Mouse (Mus musculus) gastrocnemius, adult 2 months (tissue): ENCODE results near the gene Galns. TPM values are rescaled to one million over a fixed set of nuclear protein-coding genes. Genes with fewer than 3 reads are reported as not detected.

Experiments
- DNase-seq: peaks from one replicate; pipeline ENCODE4 v3.0.0; 2022
- H3K27ac ChIP-seq: fragments of 200-600 bp; 2 replicates; pipeline ENCODE4 v1.8.1; 2022; ENCODE audit warnings: mild to moderate bottlenecking
- H3K4me3 ChIP-seq: fragments of 200-600 bp; 2 replicates; pipeline ENCODE4 v1.8.1; 2022; ENCODE audit warnings: mild to moderate bottlenecking, moderate library complexity
- CTCF ChIP-seq: fragments of 200-600 bp; IDR thresholded peaks from 2 replicates; pipeline ENCODE4 v1.8.1; 2022; ENCODE audit warnings: antibody characterized with exemption, mild to moderate bottlenecking, moderate library complexity
- intact Hi-C: fragments of 180-260 bp; cut with DNase I; formaldehyde crosslinking; loops from one replicate; pipeline ENCODE4 v1.15.1; 2025
- long read RNA-seq, 2 experiments: library from polyadenylated mRNA; stranded (forward); transcript quantifications; one replicate each; pipeline ENCODE4 v2.0.0; 2021
- total RNA-seq, 2 experiments: library from RNA; stranded (reverse); gene quantifications; 2 replicates each; pipeline ENCODE4 v1.2.3; 2021

The Galns gene
- total RNA-seq: 1 to 10 TPM; 1.0 to 1.1 TPM
- long read RNA-seq, experiment 1, partial matches to known transcripts: 1 of 1 reads
- long read RNA-seq, experiment 1, other reads (novel, unspliced or antisense): 0 of 1 reads
- long read RNA-seq, experiment 2, partial matches to known transcripts: 0 of 1 reads
- long read RNA-seq, experiment 2, other reads (novel, unspliced or antisense): 0 of 1 reads

- intact Hi-C loops: no loop called here
- TF ChIP-seq CTCF: peak; percentile 48
These were observed at the start of gene Galns, which contains the start of gene Trappc2l for GRCm38 (mm10) chr8:122611295-122612133. Gene Galns, minus strand, starts transcription at chr8:122611463. Gene Trappc2l, plus strand, starts transcription at chr8:122611640.

DNA sequence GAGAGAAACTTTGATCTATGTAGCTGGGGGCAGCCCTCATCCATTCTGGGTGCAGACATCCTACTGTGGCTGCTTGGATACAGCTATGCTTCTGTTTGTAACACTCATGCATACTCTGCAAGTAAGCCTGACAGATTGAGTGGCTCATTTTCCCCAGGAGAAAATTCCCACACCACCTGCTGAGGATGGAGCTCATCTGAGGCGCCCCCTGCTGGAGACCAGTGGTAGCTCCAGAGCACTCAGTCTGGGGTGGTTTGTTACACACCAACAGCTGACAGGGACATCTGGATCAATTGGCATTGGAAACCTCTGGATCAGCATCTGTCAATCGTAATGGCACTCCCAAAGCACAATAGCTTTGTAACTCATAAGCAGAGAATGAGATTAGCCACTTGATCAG, 48.8 kb upstream of the Galns start:
- Histone ChIP-seq H3K27ac (peak overlapping the region; percentile 17; the same call in 1 of the 2 replicates), H3K4me3 (no peak overlapping the region)
- intact Hi-C loops: no loop called here
- TF ChIP-seq CTCF: peak; percentile 71
- no peak for DNase-seq

More at GRCm38 (mm10) chr8:122611295-122612133, at the start of gene Galns, which contains the start of gene Trappc2l:
- peak within 1 kb of the TSS; percentile 86 for H3K4me3 ChIP-seq
- peak within 1 kb of the TSS; percentile 94 for H3K27ac ChIP-seq
- peak; percentile 97 for DNase-seq

- H3K27ac ChIP-seq: peak overlapping the region; percentile 68
- intact Hi-C loops: no loop called here
- TF ChIP-seq CTCF: no peak
- H3K4me3 ChIP-seq: no peak overlapping the region
- no peak for DNase-seq
These were observed 47.5 kb upstream of the Galns start for GRCm38 (mm10) chr8:122658807-122659160.

DNA sequence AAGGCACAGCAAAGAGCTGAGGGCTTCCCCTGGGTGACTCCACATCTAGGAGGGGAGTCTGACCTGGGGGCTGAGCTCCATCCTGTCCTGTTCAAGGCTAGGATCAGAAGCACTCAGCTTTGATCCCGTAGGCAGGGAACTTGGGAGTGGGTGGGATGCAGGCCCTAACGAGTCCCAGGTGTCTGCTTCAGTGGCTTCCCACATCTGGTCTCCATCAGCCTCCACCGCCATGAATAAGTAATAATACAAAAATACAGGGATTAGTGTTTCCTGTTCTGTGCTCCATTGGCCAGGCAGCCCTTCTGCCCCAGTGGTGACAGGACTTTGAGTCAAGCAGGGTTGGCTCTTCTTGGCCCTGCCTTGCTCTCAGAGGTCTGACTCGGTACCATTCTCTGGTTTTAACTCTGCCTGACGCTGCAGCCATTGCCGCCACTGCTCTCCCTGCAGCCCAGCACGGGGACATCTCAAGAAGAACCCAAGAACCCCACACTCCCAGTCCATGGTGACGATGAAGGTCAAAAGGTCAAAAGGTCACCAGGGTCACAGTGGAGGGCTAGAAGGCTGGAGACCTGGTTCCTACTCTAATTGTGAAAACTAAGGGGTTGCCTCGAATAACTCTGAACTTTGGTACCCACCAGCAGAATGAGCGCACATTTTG, 47.0 kb upstream of the Galns start:
- Histone ChIP-seq H3K4me3 (no peak overlapping the region), H3K27ac (peak overlapping the region; percentile 68)
- TF ChIP-seq CTCF: no peak
- no peak for DNase-seq
- intact Hi-C loops: no loop called here

- TF ChIP-seq CTCF: no peak
- intact Hi-C loops: no loop called here
- peak overlapping the region; percentile 11; the same call in 1 of the 2 replicates for H3K4me3 ChIP-seq
- peak overlapping the region; percentile 44 for H3K27ac ChIP-seq
- peak; percentile 69 for DNase-seq
These were observed 45.1 kb upstream of the Galns start for GRCm38 (mm10) chr8:122656056-122656999.

GRCm38 (mm10) chr8:122654768-122655167, 43.5 kb upstream of the Galns start:
- DNase-seq: peak; percentile 75

GRCm38 (mm10) chr8:122652643-122653042, 41.4 kb upstream of the Galns start:
- no peak for DNase-seq
- intact Hi-C loops: no loop called here
- no peak for TF ChIP-seq CTCF
- peak overlapping the region; percentile 77 for H3K27ac ChIP-seq
- no peak overlapping the region for H3K4me3 ChIP-seq

More at GRCm38 (mm10) chr8:122654768-122655167, 43.5 kb upstream of the Galns start:
- Histone ChIP-seq H3K4me3 (no peak overlapping the region), H3K27ac (peak overlapping the region; percentile 77)
- intact Hi-C loops: no loop called here
- TF ChIP-seq CTCF: no peak

- H3K27ac ChIP-seq: peak overlapping the region; percentile 77
- DNase-seq: peak; percentile 93
- intact Hi-C loops: loop anchor here (1.0 kb wide), 1 partner anchor 14 kb away; no protein-coding TSS in a partner anchor
- TF ChIP-seq CTCF: no peak
- H3K4me3 ChIP-seq: no peak overlapping the region
These were observed 40.2 kb upstream of the Galns start for GRCm38 (mm10) chr8:122651326-122651921.

DNA sequence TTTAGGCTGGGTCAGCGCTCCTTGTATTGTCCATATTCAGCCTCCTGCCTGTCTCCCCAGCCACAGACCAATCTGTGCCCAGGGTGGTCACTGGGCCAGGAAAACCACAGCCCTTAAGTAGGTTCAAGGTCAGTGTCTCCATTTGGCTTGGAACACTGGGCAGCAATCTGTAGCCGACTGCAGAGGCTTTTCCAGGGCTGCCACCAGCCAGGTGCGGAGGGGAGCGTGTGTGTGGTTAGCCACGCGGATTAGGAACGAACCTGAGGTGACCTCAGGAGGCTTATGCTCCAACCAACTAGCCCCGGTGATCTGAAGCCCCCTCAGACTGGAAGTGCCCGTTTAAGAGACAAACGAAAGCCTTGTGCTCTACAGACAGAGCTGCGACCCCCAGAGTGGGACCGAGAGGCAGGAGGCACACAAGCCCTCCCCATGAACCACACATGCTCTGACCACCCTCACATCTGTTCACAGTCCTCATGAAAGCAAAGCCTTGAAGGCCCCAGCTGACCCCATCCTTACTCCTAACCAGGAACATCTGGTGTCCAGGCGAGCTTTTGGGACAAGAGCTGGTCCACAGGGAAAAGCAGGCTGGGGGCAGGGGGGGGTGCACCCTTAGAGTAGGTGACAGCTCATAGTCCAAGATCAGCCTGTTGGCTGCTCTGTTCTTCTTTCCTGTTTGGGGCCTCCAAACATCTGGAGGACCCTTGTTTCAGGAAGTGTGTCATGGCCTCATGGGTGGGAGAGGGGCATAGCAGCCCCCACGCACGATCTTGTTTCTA, 37.1 kb upstream of the Galns start:
- DNase-seq: no peak

DNA sequence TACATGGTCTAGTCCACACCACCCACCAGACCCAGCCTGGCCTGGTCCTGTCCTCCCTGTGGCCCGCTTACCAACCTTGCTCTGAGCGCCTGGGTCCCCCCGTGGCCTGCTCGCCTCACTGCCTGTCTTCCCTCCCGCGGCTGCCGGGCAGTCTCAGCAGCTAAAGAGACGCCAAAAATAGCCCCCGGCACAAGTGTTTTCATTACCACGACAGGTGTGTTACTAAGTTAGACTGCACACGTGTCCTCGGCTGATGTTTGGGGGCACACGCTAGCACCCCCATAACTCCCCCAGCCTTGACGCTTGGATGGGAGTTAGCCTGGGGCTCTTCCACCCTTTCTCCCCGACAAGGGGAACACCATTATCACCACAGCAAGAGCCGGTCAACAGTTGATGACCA, 35.1 kb upstream of the Galns start:
- intact Hi-C loops: no loop called here
- H3K27ac ChIP-seq: peak overlapping the region; percentile 89
- H3K4me3 ChIP-seq: peak overlapping the region; percentile 72
- DNase-seq: peak; percentile 82
- no peak for TF ChIP-seq CTCF

More for the DNA sequence above, 37.1 kb upstream of the Galns start:
- no peak for TF ChIP-seq CTCF
- H3K4me3 ChIP-seq: no peak overlapping the region
- intact Hi-C loops: no loop called here
- no peak overlapping the region; the same call in 1 of the 2 replicates for H3K27ac ChIP-seq
